Mouse (Mus musculus): Measurements from ENCODE around the gene Slco1a6.

DNA sequence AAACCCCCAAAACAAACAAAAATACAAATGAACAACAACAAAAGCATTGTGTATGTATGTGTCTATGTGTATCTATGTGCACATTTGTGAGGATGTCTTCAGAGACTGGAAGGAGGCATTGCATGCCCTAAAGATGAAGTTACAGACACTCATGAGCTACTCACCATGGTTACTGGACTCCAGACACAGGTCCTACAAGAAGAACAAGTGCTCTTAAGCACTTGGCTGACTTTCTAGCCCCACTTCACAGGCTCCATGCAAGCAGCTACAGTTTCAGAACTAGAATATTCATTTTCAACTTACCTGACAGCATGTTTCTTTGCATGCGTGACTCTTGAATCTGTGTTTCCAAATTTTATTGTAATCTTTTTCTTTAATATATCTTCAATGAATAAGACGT lies 172.6 kb downstream of the Slco1a6 start:
- TF ChIP-seq CTCF (IDR thresholded peaks at IDR 0.05) (no peak), EP300 (IDR thresholded peaks at IDR 0.05) (no peak)
